In genomic region chr2:163692873-163693612, GRCm38 (mm10) we compare ENCODE assay signal across 10 mouse cellular contexts. TPM values are rescaled to one million over a fixed set of nuclear protein-coding genes. Genes with fewer than 3 reads are reported as not detected.
DNase-seq lines count a peak whose midpoint lies in the region; ATAC-seq and TF ChIP-seq lines count a peak whose summit lies in the region.
"Had no signal": no experiment of that assay in that cellular context is flagged by ENCODE, and none has a peak within 500 bp of the region (broad histone marks: within the 10 kb centered on the region; RNA-seq: fewer than 3 reads in every experiment).

No protein-coding gene starts in this region.

- TF ChIP-seq POLR2A in heart, adult 2 months (IDR thresholded peaks at IDR 0.05; ENCODE audit: insufficient read depth, low read depth, low read length) = no peak

- 0 out of 2 replicates have a peak, but pooled peaks cover 2% of the 10 kb centered on the region for H3K79me2 ChIP-seq in heart, adult 2 months (replicated peaks; ENCODE audit: control insufficient read depth, insufficient read depth, low read length)

- TF ChIP-seq CTCF in heart, adult 2 months (IDR thresholded peaks at IDR 0.05) = no peak

- DNase-seq in heart, adult 2 months = no peak
- no peak for DNase-seq in heart, postnatal 36 days
- DNase-seq in neural tube, embryonic 11.5 days (ENCODE audit: low spot score) = no peak
- no peak for DNase-seq in neural tube, embryonic 10.5 days (ENCODE audit: extremely low spot score, low spot score)
- no peak for DNase-seq in adrenal gland, adult 8-10 months
- DNase-seq in testis, postnatal 10 days (ENCODE audit: low spot score) = no peak
- DNase-seq: adrenal gland, postnatal 36 days had no signal

- H3K9ac ChIP-seq in heart, adult 2 months (ENCODE audit: low read depth, low read length) = peak overlapping the region; percentile 68
- 0 out of 2 replicates have a peak overlapping the region, but pooled peaks have one; percentile 9 for H3K9ac ChIP-seq in neural tube, embryonic 11.5 days (ENCODE audit: low read length)
- no peak overlapping the region for H3K9ac ChIP-seq in limb, embryonic 13.5 days
- no peak overlapping the region for H3K9ac ChIP-seq in stomach, embryonic 16.5 days (ENCODE audit: low read length)

- no peak for ATAC-seq in neural tube, embryonic 11.5 days (ENCODE audit: insufficient read depth, low FRiP score, low TSS enrichment)
- ATAC-seq in limb, embryonic 13.5 days (ENCODE audit: low FRiP score, low read depth) = no peak
- no peak for ATAC-seq in stomach, embryonic 16.5 days (ENCODE audit: insufficient read depth, low FRiP score)
- ATAC-seq: CD4-positive, CD25-positive, alpha-beta regulatory T cell, adult 4 months had no signal

- TF ChIP-seq EP300 in heart, adult 2 months (IDR thresholded peaks at IDR 0.05; ENCODE audit: insufficient read depth, low read depth, low read length) = no peak

- peak overlapping the region; percentile 73 for H3K27ac ChIP-seq in heart, adult 2 months
- H3K27ac ChIP-seq in neural tube, embryonic 11.5 days (ENCODE audit: low read depth, low read length) = peak overlapping the region; percentile 60
- peak overlapping the region; percentile 64; the same call in 1 of the 2 replicates for H3K27ac ChIP-seq in limb, embryonic 13.5 days
- H3K27ac ChIP-seq in stomach, embryonic 16.5 days (ENCODE audit: low read length) = peak overlapping the region; percentile 74

- H3K4me3 ChIP-seq in heart, adult 2 months = no peak overlapping the region; the same call in 1 of the 2 replicates
- no peak overlapping the region for H3K4me3 ChIP-seq in neural tube, embryonic 11.5 days (ENCODE audit: low read depth, low read length)
- no peak overlapping the region for H3K4me3 ChIP-seq in limb, embryonic 13.5 days
- H3K4me3 ChIP-seq in stomach, embryonic 16.5 days (replicated peaks; ENCODE audit: low read length) = no peak overlapping the region

- H3K4me2 ChIP-seq in neural tube, embryonic 11.5 days (ENCODE audit: low read depth) = no peak overlapping the region
- H3K4me2 ChIP-seq in limb, embryonic 13.5 days (replicated peaks) = no peak overlapping the region
- 0 out of 2 replicates have a peak overlapping the region, but pooled peaks have one; percentile 36 for H3K4me2 ChIP-seq in stomach, embryonic 16.5 days (ENCODE audit: low read depth, low read length)

- H3K4me1 ChIP-seq in heart, adult 2 months (ENCODE audit: control insufficient read depth, insufficient read depth, low read length) = peaks cover 38% of the 10 kb centered on the region
- H3K4me1 ChIP-seq in neural tube, embryonic 11.5 days (ENCODE audit: control insufficient read depth, insufficient read depth, low read length) = peaks cover 30% of the 10 kb centered on the region
- peaks cover 26% of the 10 kb centered on the region for H3K4me1 ChIP-seq in limb, embryonic 13.5 days
- peaks cover 47% of the 10 kb centered on the region for H3K4me1 ChIP-seq in stomach, embryonic 16.5 days (ENCODE audit: control insufficient read depth, insufficient read depth, low read length)

- WGBS in heart, adult 2 months = 28% methylated on average over 3 of the region's 3 CpGs
- 67% methylated on average over 3 of the region's 3 CpGs for WGBS in neural tube, embryonic 11.5 days
- WGBS in limb, embryonic 13.5 days = 79% methylated on average over 3 of the region's 3 CpGs
- WGBS in stomach, embryonic 16.5 days = 69% methylated on average over 3 of the region's 3 CpGs

- no peaks in the 10 kb centered on the region for H3K9me3 ChIP-seq in neural tube, embryonic 11.5 days (ENCODE audit: control insufficient read depth, low read length)
- H3K9me3 ChIP-seq in limb, embryonic 13.5 days = no peaks in the 10 kb centered on the region
- H3K9me3 ChIP-seq in stomach, embryonic 16.5 days (replicated peaks; ENCODE audit: control insufficient read depth, low read length) = no peaks in the 10 kb centered on the region

- peaks cover 20% of the 10 kb centered on the region for H3K36me3 ChIP-seq in heart, adult 2 months (ENCODE audit: control insufficient read depth, insufficient read depth, low read length)
- H3K36me3 ChIP-seq in neural tube, embryonic 11.5 days (ENCODE audit: control insufficient read depth, insufficient read depth, low read length) = no peaks in the 10 kb centered on the region
- no peaks in the 10 kb centered on the region for H3K36me3 ChIP-seq in limb, embryonic 13.5 days
- H3K36me3 ChIP-seq in stomach, embryonic 16.5 days (ENCODE audit: control insufficient read depth, insufficient read depth, low read length) = no peaks in the 10 kb centered on the region

- intact Hi-C loops in heart, adult 2 months (cut with DNase I) = loop anchor here (1.0 to 2.0 kb wide), 3 partner anchors 18 to 34 kb away; partner anchors contain the start of gene Pkig
- intact Hi-C loops in heart, postnatal 36 days (cut with DNase I) = no loop called here

- no peaks in the 10 kb centered on the region for H3K27me3 ChIP-seq in heart, adult 2 months (ENCODE audit: control insufficient read depth, insufficient read depth, low read length)
- H3K27me3 ChIP-seq in neural tube, embryonic 11.5 days (ENCODE audit: control insufficient read depth, insufficient read depth, low read length) = no peaks in the 10 kb centered on the region
- no peaks in the 10 kb centered on the region for H3K27me3 ChIP-seq in limb, embryonic 13.5 days
- no peaks in the 10 kb centered on the region for H3K27me3 ChIP-seq in stomach, embryonic 16.5 days (ENCODE audit: control insufficient read depth, insufficient read depth, low read length)

RNA-seq across cellular contexts. Expression of gene Pkig, which starts 34.9 kb away (rescaled TPM):
- total RNA-seq in heart, adult 2 months (2021) = 100 to 1,000 TPM; 214 to 237 TPM
- 344 and 361 TPM in 2 replicates for polyA plus RNA-seq in heart, adult 2 months (2012; rRNA removed)
- 100 to 1,000 TPM; 221 to 229 TPM for total RNA-seq in heart, postnatal 36 days (2021)
- 130 and 134 TPM in 2 replicates for polyA plus RNA-seq in neural tube, embryonic 11.5 days (2014; fragmentation: Nextera tagmentation; extraction: Ambion mirVana)
- 131 and 134 TPM in 2 replicates for polyA plus RNA-seq in limb, embryonic 13.5 days (2015; fragmentation: Nextera tagmentation; extraction: Ambion mirVana)
- 91.2 and 107 TPM in 2 replicates for polyA plus RNA-seq in stomach, embryonic 16.5 days (2015; fragmentation: Nextera tagmentation; extraction: Ambion mirVana)
- total RNA-seq in adrenal gland, adult 8-10 months (2022) = 10 to 100 TPM; 37.6 to 60.4 (median 57.4) TPM

RNA-seq across cellular contexts. Expression of gene Serinc3, which starts 48.1 kb away (rescaled TPM):
- 100 to 1,000 TPM; 294 to 351 TPM for total RNA-seq in heart, adult 2 months (2021)
- polyA plus RNA-seq in heart, adult 2 months (2012; rRNA removed) = 264 and 414 TPM in 2 replicates
- total RNA-seq in heart, postnatal 36 days (2021) = 100 to 1,000 TPM; 316 to 421 TPM
- 33.3 and 34.4 TPM in 2 replicates for polyA plus RNA-seq in neural tube, embryonic 11.5 days (2014; fragmentation: Nextera tagmentation; extraction: Ambion mirVana)
- polyA plus RNA-seq in limb, embryonic 13.5 days (2015; fragmentation: Nextera tagmentation; extraction: Ambion mirVana) = 27.8 and 31.2 TPM in 2 replicates
- 59.2 and 62.2 TPM in 2 replicates for polyA plus RNA-seq in stomach, embryonic 16.5 days (2015; fragmentation: Nextera tagmentation; extraction: Ambion mirVana)
- total RNA-seq in adrenal gland, adult 8-10 months (2022) = 100 to 1,000 TPM; 566 to 814 (median 738) TPM

RNA-seq across cellular contexts. Expression of gene Ada, which starts 57.0 kb away (rescaled TPM):
- 1 to 10 TPM in 1 of 2 experiments, under 1 TPM in 1; 0.65 to 1.0 TPM for total RNA-seq in heart, adult 2 months (2021)
- polyA plus RNA-seq in heart, adult 2 months (2012; rRNA removed) = 0.61 and 1.2 TPM in 2 replicates
- total RNA-seq in heart, postnatal 36 days (2021) = under 1 TPM; 0.60 to 0.64 TPM
- 5.1 and 8.6 TPM in 2 replicates for polyA plus RNA-seq in neural tube, embryonic 11.5 days (2014; fragmentation: Nextera tagmentation; extraction: Ambion mirVana)
- 9.4 and 10.9 TPM in 2 replicates for polyA plus RNA-seq in limb, embryonic 13.5 days (2015; fragmentation: Nextera tagmentation; extraction: Ambion mirVana)
- 5.2 and 5.4 TPM in 2 replicates for polyA plus RNA-seq in stomach, embryonic 16.5 days (2015; fragmentation: Nextera tagmentation; extraction: Ambion mirVana)
- 1 to 10 TPM; 3.3 to 6.1 (median 5.3) TPM for total RNA-seq in adrenal gland, adult 8-10 months (2022)

Comparison
In these comparisons a context has a peak if more than half of its experiments do, and no peak if none do; other contexts are left out.
1. H3K9ac ChIP-seq: peak in heart, adult 2 months (single experiment) and neural tube, embryonic 11.5 days (single experiment); none in limb, embryonic 13.5 days (single experiment) and stomach, embryonic 16.5 days (single experiment).
2. Peak in every context shown above with its lines, with median percentiles within 50 percentile points of each other: H3K27ac ChIP-seq.